Mouse (Mus musculus) heart, embryonic 11.5 days (tissue): ENCODE data around the gene Smpdl3a. TPM values are rescaled to one million over a fixed set of nuclear protein-coding genes. Genes with fewer than 3 reads are reported as not detected.

ENCODE experiments used
- ATAC-seq: fragments of 200-750 bp; cut with Nextera tagmentation; replicated peaks from 2 replicates; pipeline ENCODE4 v1.8.0; 2017; ENCODE audit warnings: moderate library complexity; ENCODE audit not compliant: insufficient number of reproducible peaks, low FRiP score, low TSS enrichment
- H3K27ac ChIP-seq: fragments of 300-500 bp; sonication (generic); 2 replicates; pipeline ENCODE4 v1.5.1; 2014; ENCODE audit warnings: mild to moderate bottlenecking, low read depth, low read length
- H3K27me3 ChIP-seq: fragments of 300-500 bp; sonication (generic); 2 replicates; pipeline ENCODE4 v1.6.1; 2014; ENCODE audit warnings: mild to moderate bottlenecking, low read length, mixed read lengths; ENCODE audit not compliant: control insufficient read depth, insufficient read depth
- H3K36me3 ChIP-seq: fragments of 300-500 bp; sonication (generic); 2 replicates; pipeline ENCODE4 v1.6.1; 2014; ENCODE audit warnings: mild to moderate bottlenecking, low read length, moderate library complexity, mixed read lengths; ENCODE audit not compliant: control insufficient read depth, insufficient read depth
- H3K4me1 ChIP-seq: fragments of 300-500 bp; sonication (generic); 2 replicates; pipeline ENCODE4 v1.6.1; 2014; ENCODE audit warnings: low read length; ENCODE audit not compliant: control insufficient read depth, insufficient read depth
- H3K4me2 ChIP-seq: fragments of 300-500 bp; sonication (generic); 2 replicates; pipeline ENCODE4 v1.6.1; 2014; ENCODE audit warnings: mild to moderate bottlenecking, moderate library complexity
- H3K4me3 ChIP-seq: fragments of 300-500 bp; sonication (generic); 2 replicates; pipeline ENCODE4 v1.5.1; 2014; ENCODE audit warnings: low read depth, low read length
- H3K9ac ChIP-seq: fragments of 300-500 bp; sonication (generic); 2 replicates; pipeline ENCODE4 v1.6.1; 2014; ENCODE audit warnings: mild to moderate bottlenecking, low read depth, low read length, moderate library complexity
- H3K9me3 ChIP-seq: fragments of 300-500 bp; sonication (generic); replicated peaks from 2 replicates; pipeline ENCODE4 v1.6.1; 2016; ENCODE audit warnings: low read length; ENCODE audit not compliant: control insufficient read depth
- WGBS: fragments of 180-500 bp; shearing (Covaris S2); extraction: QIAGEN DNeasy Blood & Tissue Kit; methylation state at CpG from one replicate; pipeline ENCODE4 v1.1.7; 2014; ENCODE audit not compliant: insufficient replicate concordance; 5-methylcytosine and 5-hydroxymethylcytosine counted together
- polyA plus RNA-seq: library from polyadenylated mRNA; unstranded; fragments of >200 nt; fragmentation: Nextera tagmentation; extraction: Ambion mirVana; gene quantifications from 2 replicates; pipeline ENCODE4 v1.2.1, GENCODE M21; 2014

Smpdl3a gene
- polyA plus RNA-seq, 1 experiment from 2014 or later: 18.5 TPM

DNA sequence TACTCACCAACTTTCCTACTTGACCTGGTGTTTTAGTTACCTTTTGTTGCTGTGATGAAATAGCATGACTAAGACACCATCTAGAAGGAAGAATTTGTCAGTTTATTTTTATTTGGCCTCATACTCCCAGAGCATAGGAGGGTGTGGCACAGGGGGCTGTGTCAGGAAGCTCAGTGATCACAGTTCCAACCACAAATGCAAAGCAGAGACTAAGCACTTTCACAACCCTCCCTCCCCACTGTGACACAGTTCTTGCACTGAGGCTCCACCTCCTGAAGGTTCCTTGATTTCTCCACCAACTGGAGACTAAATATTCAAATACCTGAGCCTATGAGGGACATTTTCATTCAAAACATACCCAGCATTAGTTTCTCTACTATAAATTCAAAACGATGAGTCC, 5.4 kb downstream of the Smpdl3a start:
- H3K9me3 ChIP-seq: no peaks in the 10 kb centered on the region
- ATAC-seq: no peak
- no peak overlapping the region for H3K4me3 ChIP-seq
- H3K27me3 ChIP-seq: no peaks in the 10 kb centered on the region
- no peaks in the 10 kb centered on the region for H3K36me3 ChIP-seq
- no peak overlapping the region for H3K9ac ChIP-seq
- H3K4me2 ChIP-seq: no peak overlapping the region
- WGBS: 86% methylated on average over 1 of the region's 1 CpGs
- peaks cover 4% of the 10 kb centered on the region; the same call in 1 of the 2 replicates for H3K4me1 ChIP-seq
- no peak overlapping the region for H3K27ac ChIP-seq

- Histone ChIP-seq H3K27me3 (no peaks in the 10 kb centered on the region), H3K4me3 (no peak overlapping the region), H3K36me3 (no peaks in the 10 kb centered on the region), H3K9me3 (no peaks in the 10 kb centered on the region), H3K4me1 (no peaks in the 10 kb centered on the region), H3K27ac (no peak overlapping the region), H3K4me2 (no peak overlapping the region), H3K9ac (no peak overlapping the region)
- WGBS: 82% methylated on average over 6 of the region's 6 CpGs
- no peak for ATAC-seq
Measured at GRCm38 (mm10) chr10:57807754-57808153, 13.6 kb downstream of the Smpdl3a start.

DNA sequence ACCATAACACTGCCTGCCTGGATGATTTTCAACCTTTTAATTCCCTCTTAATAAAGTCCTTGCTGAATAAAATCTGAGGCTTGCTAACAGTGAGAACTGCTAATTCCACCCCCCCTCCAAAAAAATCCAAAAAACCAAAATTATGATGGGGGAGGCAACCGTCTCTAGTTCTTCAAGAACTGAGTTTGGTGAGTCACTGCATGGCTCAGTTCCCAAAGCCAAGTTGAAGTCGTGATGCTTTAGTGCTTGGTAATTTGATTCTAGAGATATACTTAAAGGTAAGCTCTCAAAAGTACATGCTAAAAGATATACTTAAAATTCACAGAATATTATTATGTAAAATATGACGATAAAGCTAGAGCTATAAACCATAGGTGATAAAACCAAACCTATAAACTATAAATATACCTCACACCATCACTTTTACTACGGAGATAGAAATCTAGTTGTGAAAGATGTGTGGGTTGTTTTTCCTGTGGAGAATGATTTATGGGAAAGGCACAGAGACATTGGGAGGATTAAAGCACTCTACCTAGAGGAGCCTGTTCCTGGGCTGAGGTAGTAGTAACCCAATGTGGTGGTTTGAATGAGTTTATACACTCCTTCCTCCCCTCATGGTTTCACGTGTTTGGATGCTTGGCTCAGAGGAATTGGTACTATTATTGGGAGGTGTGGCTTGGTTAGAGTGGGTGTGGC, 18.2 kb downstream of the Smpdl3a start:
- no peaks in the 10 kb centered on the region for H3K4me1 ChIP-seq
- H3K9me3 ChIP-seq: no peaks in the 10 kb centered on the region
- H3K4me3 ChIP-seq: no peak overlapping the region
- no peak for ATAC-seq
- no peak overlapping the region for H3K4me2 ChIP-seq
- H3K27ac ChIP-seq: no peak overlapping the region
- WGBS: 77% methylated on average over 5 of the region's 5 CpGs
- H3K27me3 ChIP-seq: no peaks in the 10 kb centered on the region
- no peak overlapping the region for H3K9ac ChIP-seq
- H3K36me3 ChIP-seq: no peaks in the 10 kb centered on the region

- Histone ChIP-seq H3K9me3 (no peaks in the 10 kb centered on the region), H3K36me3 (no peaks in the 10 kb centered on the region), H3K4me2 (no peak overlapping the region), H3K27ac (no peak overlapping the region), H3K4me1 (no peaks in the 10 kb centered on the region), H3K4me3 (no peak overlapping the region), H3K27me3 (no peaks in the 10 kb centered on the region), H3K9ac (no peak overlapping the region)
- no peak for ATAC-seq
- 79% methylated on average over 2 of the region's 2 CpGs for WGBS
Measured at GRCm38 (mm10) chr10:57814295-57814694, 20.2 kb downstream of the Smpdl3a start.

GRCm38 (mm10) chr10:57815869-57816268, 21.7 kb downstream of the Smpdl3a start:
- Histone ChIP-seq H3K9ac (no peak overlapping the region), H3K27me3 (no peaks in the 10 kb centered on the region), H3K4me2 (no peak overlapping the region), H3K4me3 (no peak overlapping the region), H3K27ac (no peak overlapping the region), H3K9me3 (no peaks in the 10 kb centered on the region), H3K4me1 (no peaks in the 10 kb centered on the region), H3K36me3 (no peaks in the 10 kb centered on the region)
- ATAC-seq: no peak
- 66% methylated on average over 6 of the region's 6 CpGs for WGBS

GRCm38 (mm10) chr10:57819209-57819608, 25.1 kb downstream of the Smpdl3a start:
- H3K4me2 ChIP-seq: no peak overlapping the region
- no peak overlapping the region for H3K27ac ChIP-seq
- H3K27me3 ChIP-seq: no peaks in the 10 kb centered on the region
- no peak for ATAC-seq
- H3K9ac ChIP-seq: no peak overlapping the region
- no peaks in the 10 kb centered on the region for H3K36me3 ChIP-seq
- no peaks in the 10 kb centered on the region for H3K4me1 ChIP-seq
- H3K4me3 ChIP-seq: no peak overlapping the region
- H3K9me3 ChIP-seq: no peaks in the 10 kb centered on the region
- WGBS: 85% methylated on average over 2 of the region's 2 CpGs

DNA sequence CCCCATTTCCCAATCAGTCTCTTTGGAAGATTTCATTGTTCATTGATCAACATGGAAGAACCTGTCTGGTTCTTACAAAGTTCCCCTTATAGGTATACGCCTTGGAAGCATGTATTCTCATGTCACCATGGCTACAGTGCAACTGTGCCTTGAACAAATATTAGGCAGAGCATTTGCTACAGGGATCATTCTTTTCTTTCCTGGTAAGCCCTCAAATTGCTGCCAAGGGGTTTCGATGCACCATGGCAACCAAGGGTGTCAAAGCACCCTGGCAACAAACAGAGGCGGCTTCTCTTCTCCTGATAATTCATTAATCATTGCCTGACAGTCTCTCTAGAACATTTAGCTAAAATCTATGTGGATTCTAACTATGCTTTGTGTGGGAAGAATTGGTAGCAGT, 28.3 kb downstream of the Smpdl3a start:
- WGBS: 48% methylated on average over 3 of the region's 3 CpGs
- no peaks in the 10 kb centered on the region for H3K9me3 ChIP-seq
- no peak overlapping the region for H3K4me3 ChIP-seq
- no peaks in the 10 kb centered on the region for H3K4me1 ChIP-seq
- no peaks in the 10 kb centered on the region for H3K27me3 ChIP-seq
- H3K36me3 ChIP-seq: no peaks in the 10 kb centered on the region
- no peak overlapping the region for H3K27ac ChIP-seq
- no peak overlapping the region for H3K9ac ChIP-seq
- no peak for ATAC-seq
- no peak overlapping the region for H3K4me2 ChIP-seq

- H3K27me3 ChIP-seq: no peaks in the 10 kb centered on the region
- no peaks in the 10 kb centered on the region for H3K36me3 ChIP-seq
- no peak overlapping the region for H3K9ac ChIP-seq
- ATAC-seq: no peak
- 66% methylated on average over 5 of the region's 5 CpGs for WGBS
- H3K4me3 ChIP-seq: no peak overlapping the region
- no peak overlapping the region for H3K4me2 ChIP-seq
- no peaks in the 10 kb centered on the region for H3K9me3 ChIP-seq
- H3K27ac ChIP-seq: no peak overlapping the region
- no peaks in the 10 kb centered on the region for H3K4me1 ChIP-seq
Measured at GRCm38 (mm10) chr10:57828649-57829048, 34.5 kb downstream of the Smpdl3a start.

- Histone ChIP-seq H3K36me3 (no peaks in the 10 kb centered on the region), H3K9ac (no peak overlapping the region), H3K4me1 (no peaks in the 10 kb centered on the region), H3K9me3 (no peaks in the 10 kb centered on the region), H3K4me3 (no peak overlapping the region), H3K4me2 (no peak overlapping the region), H3K27me3 (no peaks in the 10 kb centered on the region), H3K27ac (no peak overlapping the region)
- WGBS: 82% methylated on average over 3 of the region's 3 CpGs
- no peak for ATAC-seq
Measured at GRCm38 (mm10) chr10:57829621-57830020, 35.5 kb downstream of the Smpdl3a start.
